Mouse (Mus musculus) heart, embryonic 11.5 days (tissue): ENCODE measurements at regions not wholly inside any gene's neighbourhood (a gene's known extent, or its start where the extent isn't known, plus 50 kb on each side); places are given as distances from the start of the nearest gene placed in this dataset.

Experiments used
- ATAC-seq: fragments of 200-750 bp; cut with Nextera tagmentation; replicated peaks from 2 replicates; pipeline ENCODE4 v1.8.0; 2017; ENCODE audit warnings: moderate library complexity; ENCODE audit not compliant: insufficient number of reproducible peaks, low FRiP score, low TSS enrichment
- H3K27ac ChIP-seq: fragments of 300-500 bp; sonication (generic); 2 replicates; pipeline ENCODE4 v1.5.1; 2014; ENCODE audit warnings: mild to moderate bottlenecking, low read depth, low read length
- H3K27me3 ChIP-seq: fragments of 300-500 bp; sonication (generic); 2 replicates; pipeline ENCODE4 v1.6.1; 2014; ENCODE audit warnings: mild to moderate bottlenecking, low read length, mixed read lengths; ENCODE audit not compliant: control insufficient read depth, insufficient read depth
- H3K36me3 ChIP-seq: fragments of 300-500 bp; sonication (generic); 2 replicates; pipeline ENCODE4 v1.6.1; 2014; ENCODE audit warnings: mild to moderate bottlenecking, low read length, moderate library complexity, mixed read lengths; ENCODE audit not compliant: control insufficient read depth, insufficient read depth
- H3K4me1 ChIP-seq: fragments of 300-500 bp; sonication (generic); 2 replicates; pipeline ENCODE4 v1.6.1; 2014; ENCODE audit warnings: low read length; ENCODE audit not compliant: control insufficient read depth, insufficient read depth
- H3K4me2 ChIP-seq: fragments of 300-500 bp; sonication (generic); 2 replicates; pipeline ENCODE4 v1.6.1; 2014; ENCODE audit warnings: mild to moderate bottlenecking, moderate library complexity
- H3K4me3 ChIP-seq: fragments of 300-500 bp; sonication (generic); 2 replicates; pipeline ENCODE4 v1.5.1; 2014; ENCODE audit warnings: low read depth, low read length
- H3K9ac ChIP-seq: fragments of 300-500 bp; sonication (generic); 2 replicates; pipeline ENCODE4 v1.6.1; 2014; ENCODE audit warnings: mild to moderate bottlenecking, low read depth, low read length, moderate library complexity
- H3K9me3 ChIP-seq: fragments of 300-500 bp; sonication (generic); replicated peaks from 2 replicates; pipeline ENCODE4 v1.6.1; 2016; ENCODE audit warnings: low read length; ENCODE audit not compliant: control insufficient read depth
- WGBS: fragments of 180-500 bp; shearing (Covaris S2); extraction: QIAGEN DNeasy Blood & Tissue Kit; methylation state at CpG from one replicate; pipeline ENCODE4 v1.1.7; 2014; ENCODE audit not compliant: insufficient replicate concordance; 5-methylcytosine and 5-hydroxymethylcytosine counted together

- no peak for ATAC-seq
- H3K27me3 ChIP-seq = no peaks in the 10 kb centered on the region
- no peaks in the 10 kb centered on the region for H3K4me1 ChIP-seq
- no peaks in the 10 kb centered on the region for H3K36me3 ChIP-seq
- H3K4me2 ChIP-seq = no peak overlapping the region
- H3K9ac ChIP-seq = no peak overlapping the region
- 76% methylated on average over 1 of the region's 1 CpGs for WGBS
- no peak overlapping the region for H3K4me3 ChIP-seq
- H3K27ac ChIP-seq = no peak overlapping the region
- no peaks in the 10 kb centered on the region; the same call in 1 of the 2 replicates for H3K9me3 ChIP-seq
Measured at GRCm38 (mm10) chr9:112370746-112371145, 135.0 kb upstream of the Arpp21 start.

- H3K4me1 ChIP-seq = no peaks in the 10 kb centered on the region
- no peaks in the 10 kb centered on the region for H3K36me3 ChIP-seq
- H3K27me3 ChIP-seq = no peaks in the 10 kb centered on the region
- no peaks in the 10 kb centered on the region; the same call in 1 of the 2 replicates for H3K9me3 ChIP-seq
- H3K4me3 ChIP-seq = no peak overlapping the region
- H3K4me2 ChIP-seq = no peak overlapping the region
- no peak for ATAC-seq
- H3K9ac ChIP-seq = no peak overlapping the region
- H3K27ac ChIP-seq = no peak overlapping the region
Measured at GRCm38 (mm10) chr9:112367291-112367690, 131.6 kb upstream of the Arpp21 start.

DNA sequence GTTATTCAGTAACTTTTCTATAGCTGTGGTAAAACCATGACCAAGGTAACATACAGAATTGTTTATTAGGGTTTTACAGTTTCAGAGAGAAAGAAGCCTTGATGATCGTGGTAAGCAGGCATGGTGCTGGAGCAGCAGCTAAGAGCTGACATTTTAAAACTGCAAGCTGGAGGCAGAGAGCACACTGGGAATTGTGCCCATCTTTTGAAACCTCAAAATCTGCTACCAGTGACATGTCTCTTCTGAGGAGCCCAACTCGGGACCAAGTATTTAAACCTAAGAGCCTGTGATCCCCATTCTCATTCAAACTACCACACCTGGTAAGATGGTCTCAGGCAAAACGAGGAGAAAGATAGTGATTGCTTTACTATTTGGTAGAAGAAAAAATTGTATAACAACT is 125.6 kb upstream of the Arpp21 start:
- no peaks in the 10 kb centered on the region for H3K4me1 ChIP-seq
- H3K4me2 ChIP-seq = no peak overlapping the region
- no peak overlapping the region for H3K9ac ChIP-seq
- no peak overlapping the region for H3K27ac ChIP-seq
- ATAC-seq = no peak
- WGBS = 72% methylated on average over 3 of the region's 3 CpGs
- no peak overlapping the region for H3K4me3 ChIP-seq
- H3K9me3 ChIP-seq = no peaks in the 10 kb centered on the region
- H3K36me3 ChIP-seq = no peaks in the 10 kb centered on the region
- no peaks in the 10 kb centered on the region for H3K27me3 ChIP-seq

- no peaks in the 10 kb centered on the region for H3K9me3 ChIP-seq
- H3K27ac ChIP-seq = no peak overlapping the region
- no peak for ATAC-seq
- H3K9ac ChIP-seq = no peak overlapping the region
- H3K27me3 ChIP-seq = no peaks in the 10 kb centered on the region
- H3K36me3 ChIP-seq = no peaks in the 10 kb centered on the region
- no peak overlapping the region for H3K4me2 ChIP-seq
- no peak overlapping the region for H3K4me3 ChIP-seq
- no peaks in the 10 kb centered on the region for H3K4me1 ChIP-seq
- 51% methylated on average over 5 of the region's 5 CpGs for WGBS
Measured at GRCm38 (mm10) chr9:112358711-112359298, 123.1 kb upstream of the Arpp21 start.

DNA sequence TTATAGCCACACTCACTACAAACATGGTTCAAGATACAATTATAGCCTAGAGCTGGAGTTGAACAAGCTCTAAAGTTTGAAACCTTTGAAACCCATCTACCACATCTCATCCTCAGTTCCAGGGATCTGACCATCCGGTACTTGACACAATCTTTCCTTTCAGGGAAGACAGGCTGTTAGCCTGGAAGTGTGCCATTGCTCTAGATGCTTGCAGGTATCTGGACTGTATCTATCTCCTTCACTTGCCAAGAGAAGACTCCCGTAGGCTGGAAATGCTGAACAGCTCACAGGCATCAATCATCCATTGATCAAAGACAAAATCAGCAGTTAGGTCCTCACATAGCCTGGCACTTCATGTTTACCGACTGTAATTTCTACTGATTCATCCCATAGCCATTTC is 117.5 kb upstream of the Arpp21 start:
- Histone ChIP-seq H3K4me2 (no peak overlapping the region), H3K27me3 (no peaks in the 10 kb centered on the region), H3K4me3 (no peak overlapping the region), H3K9ac (no peak overlapping the region), H3K36me3 (no peaks in the 10 kb centered on the region), H3K4me1 (no peaks in the 10 kb centered on the region), H3K27ac (no peak overlapping the region), H3K9me3 (no peaks in the 10 kb centered on the region)
- 61% methylated on average over 3 of the region's 3 CpGs for WGBS
- ATAC-seq = no peak

GRCm38 (mm10) chr9:112348942-112349341 is 113.2 kb upstream of the Arpp21 start:
- Histone ChIP-seq H3K36me3 (no peaks in the 10 kb centered on the region), H3K9me3 (no peaks in the 10 kb centered on the region), H3K4me1 (no peaks in the 10 kb centered on the region), H3K27ac (no peak overlapping the region), H3K27me3 (no peaks in the 10 kb centered on the region), H3K4me2 (no peak overlapping the region), H3K9ac (no peak overlapping the region), H3K4me3 (no peak overlapping the region)
- ATAC-seq = no peak

DNA sequence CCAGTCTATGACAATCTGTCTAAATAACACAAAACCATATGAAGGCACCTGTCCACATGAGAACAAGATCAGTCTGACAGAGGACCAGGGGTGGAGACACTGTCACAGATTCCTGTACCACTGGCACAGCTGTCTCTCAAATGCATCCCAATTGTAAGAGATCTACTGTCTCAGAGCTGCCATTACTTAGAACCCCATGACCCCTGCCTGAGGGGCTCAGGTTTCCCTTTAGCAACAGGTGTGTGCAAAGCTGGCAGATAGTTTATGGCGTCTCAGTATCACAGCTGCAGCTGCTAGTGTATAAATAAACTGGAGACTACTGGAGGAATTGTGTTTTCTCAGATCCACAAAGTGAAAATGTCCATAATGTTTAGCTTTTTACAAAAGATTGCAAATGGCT is 109.1 kb upstream of the Arpp21 start:
- H3K27ac ChIP-seq = no peak overlapping the region
- H3K4me1 ChIP-seq = no peaks in the 10 kb centered on the region
- no peak overlapping the region for H3K4me2 ChIP-seq
- no peaks in the 10 kb centered on the region for H3K36me3 ChIP-seq
- no peaks in the 10 kb centered on the region for H3K9me3 ChIP-seq
- no peaks in the 10 kb centered on the region for H3K27me3 ChIP-seq
- ATAC-seq = no peak
- no peak overlapping the region for H3K9ac ChIP-seq
- H3K4me3 ChIP-seq = no peak overlapping the region
- 43% methylated on average over 1 of the region's 1 CpGs for WGBS

- no peak overlapping the region for H3K4me2 ChIP-seq
- no peak overlapping the region for H3K27ac ChIP-seq
- H3K4me3 ChIP-seq = no peak overlapping the region
- no peaks in the 10 kb centered on the region for H3K27me3 ChIP-seq
- no peak overlapping the region for H3K9ac ChIP-seq
- no peak for ATAC-seq
- 57% methylated on average over 2 of the region's 2 CpGs for WGBS
- no peaks in the 10 kb centered on the region for H3K9me3 ChIP-seq
- H3K36me3 ChIP-seq = no peaks in the 10 kb centered on the region
- no peaks in the 10 kb centered on the region for H3K4me1 ChIP-seq
Measured at GRCm38 (mm10) chr9:112340363-112340762, 104.6 kb upstream of the Arpp21 start.

DNA sequence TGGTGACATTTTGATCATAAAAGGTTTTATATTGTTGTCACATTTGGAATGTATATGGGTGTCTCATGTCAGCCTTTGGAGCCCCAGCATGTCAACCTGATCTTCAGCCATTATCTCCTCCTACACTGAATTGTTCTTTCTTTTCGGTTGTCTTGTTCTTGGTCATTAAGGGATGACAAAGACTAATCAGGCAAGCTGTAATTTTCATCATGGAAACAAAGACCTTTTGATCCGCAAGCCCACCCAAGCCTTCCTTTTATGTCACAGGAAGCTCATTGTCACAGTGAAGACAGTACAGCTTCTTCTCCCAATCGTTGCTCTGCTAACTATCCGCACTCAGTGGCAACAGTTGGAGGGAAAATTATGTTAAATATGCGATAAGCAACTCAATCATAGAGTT is 84.3 kb upstream of the Arpp21 start:
- Histone ChIP-seq H3K9me3 (no peaks in the 10 kb centered on the region), H3K36me3 (no peaks in the 10 kb centered on the region), H3K27me3 (no peaks in the 10 kb centered on the region), H3K4me3 (no peak overlapping the region), H3K4me2 (no peak overlapping the region), H3K9ac (no peak overlapping the region), H3K4me1 (no peaks in the 10 kb centered on the region), H3K27ac (no peak overlapping the region)
- no peak for ATAC-seq
- 78% methylated on average over 5 of the region's 5 CpGs for WGBS
